Mouse (Mus musculus) v-Abl transformed pro-B cells (cell line): ENCODE measurements around the gene Gm4353.
"Not testable (repeated sequence)": the region's sequence is repeated elsewhere in the genome, so short reads cannot be mapped to it uniquely, and the experiment has no call there.

Source experiments
- in situ Hi-C, 2 experiments: fragments of 400-800 bp; cut with MboI; formaldehyde crosslinking; loops; one replicate each; pipeline ENCODE4 v1.15.1; 2025; ENCODE audit not compliant: unreplicated experiment in 2 of 2

Gene Gm4353

GRCm38 (mm10) chr7:116084366-116084765, at the start of gene Gm4353:
Gene Gm4353 (minus strand): TSS chr7:116084635.
- in situ Hi-C loops: not testable (repeated sequence)

GRCm38 (mm10) chr7:116132078-116132477, 47.6 kb upstream of the Gm4353 start:
- in situ Hi-C loops: no loop called here

GRCm38 (mm10) chr7:116131390-116131789, 47.0 kb upstream of the Gm4353 start:
- in situ Hi-C loops: no loop called here

- in situ Hi-C loops: loop anchor here in 1 of 2 experiments (10.0 kb wide), 1 partner anchor 915 kb away; no protein-coding TSS in a partner anchor
Observed at GRCm38 (mm10) chr7:116129374-116129773, 44.9 kb upstream of the Gm4353 start.

- in situ Hi-C loops: loop anchor here in 1 of 2 experiments (10.0 kb wide), 1 partner anchor 913 kb away; no protein-coding TSS in a partner anchor
Observed at GRCm38 (mm10) chr7:116128286-116128685, 43.9 kb upstream of the Gm4353 start.

GRCm38 (mm10) chr7:116127052-116127451, 42.6 kb upstream of the Gm4353 start:
- in situ Hi-C loops: loop anchor here in 1 of 2 experiments (10.0 kb wide), 1 partner anchor 912 kb away; no protein-coding TSS in a partner anchor

- in situ Hi-C loops: loop anchor here in 1 of 2 experiments (10.0 kb wide), 1 partner anchor 911 kb away; no protein-coding TSS in a partner anchor
Observed at GRCm38 (mm10) chr7:116125671-116126070, 41.2 kb upstream of the Gm4353 start.

GRCm38 (mm10) chr7:116124057-116124456, 39.6 kb upstream of the Gm4353 start:
- in situ Hi-C loops: loop anchor here in 1 of 2 experiments (10.0 kb wide), 1 partner anchor 909 kb away; no protein-coding TSS in a partner anchor

GRCm38 (mm10) chr7:116123597-116123985, 39.2 kb upstream of the Gm4353 start:
- in situ Hi-C loops: loop anchor here in 1 of 2 experiments (10.0 kb wide), 1 partner anchor 909 kb away; no protein-coding TSS in a partner anchor

GRCm38 (mm10) chr7:116122981-116123596, 38.7 kb upstream of the Gm4353 start:
- in situ Hi-C loops: loop anchor here in 1 of 2 experiments (10.0 kb wide), 1 partner anchor 908 kb away; no protein-coding TSS in a partner anchor

- in situ Hi-C loops: loop anchor here in 1 of 2 experiments (10.0 kb wide), 1 partner anchor 906 kb away; no protein-coding TSS in a partner anchor
Observed at GRCm38 (mm10) chr7:116121202-116121601, 36.8 kb upstream of the Gm4353 start.

- in situ Hi-C loops: loop anchor here in 1 of 2 experiments (10.0 kb wide), 1 partner anchor 906 kb away; no protein-coding TSS in a partner anchor
Observed at GRCm38 (mm10) chr7:116120737-116121136, 36.3 kb upstream of the Gm4353 start.

GRCm38 (mm10) chr7:116119306-116119857, 34.9 kb upstream of the Gm4353 start:
- in situ Hi-C loops: no loop called here

GRCm38 (mm10) chr7:116115991-116116390, 31.6 kb upstream of the Gm4353 start:
- in situ Hi-C loops: no loop called here

GRCm38 (mm10) chr7:116115216-116115930, 30.9 kb upstream of the Gm4353 start:
- in situ Hi-C loops: no loop called here

- in situ Hi-C loops: no loop called here
Observed at GRCm38 (mm10) chr7:116111546-116111945, 27.1 kb upstream of the Gm4353 start.

GRCm38 (mm10) chr7:116110661-116111060, 26.2 kb upstream of the Gm4353 start:
- in situ Hi-C loops: no loop called here

GRCm38 (mm10) chr7:116103091-116103490, 18.7 kb upstream of the Gm4353 start:
- in situ Hi-C loops: no loop called here

- in situ Hi-C loops: loop anchor here in 1 of 2 experiments (10.0 kb wide), 1 partner anchor 565 kb away; no protein-coding TSS in a partner anchor
Observed at GRCm38 (mm10) chr7:116099952-116100528, 15.6 kb upstream of the Gm4353 start.

GRCm38 (mm10) chr7:116093466-116093850, 9.0 kb upstream of the Gm4353 start:
- in situ Hi-C loops: loop anchor here in 1 of 2 experiments (10.0 kb wide), 1 partner anchor 559 kb away; no protein-coding TSS in a partner anchor
